Comparison of ENCODE assay signal across 9 mouse cellular contexts in the genomic region with DNA sequence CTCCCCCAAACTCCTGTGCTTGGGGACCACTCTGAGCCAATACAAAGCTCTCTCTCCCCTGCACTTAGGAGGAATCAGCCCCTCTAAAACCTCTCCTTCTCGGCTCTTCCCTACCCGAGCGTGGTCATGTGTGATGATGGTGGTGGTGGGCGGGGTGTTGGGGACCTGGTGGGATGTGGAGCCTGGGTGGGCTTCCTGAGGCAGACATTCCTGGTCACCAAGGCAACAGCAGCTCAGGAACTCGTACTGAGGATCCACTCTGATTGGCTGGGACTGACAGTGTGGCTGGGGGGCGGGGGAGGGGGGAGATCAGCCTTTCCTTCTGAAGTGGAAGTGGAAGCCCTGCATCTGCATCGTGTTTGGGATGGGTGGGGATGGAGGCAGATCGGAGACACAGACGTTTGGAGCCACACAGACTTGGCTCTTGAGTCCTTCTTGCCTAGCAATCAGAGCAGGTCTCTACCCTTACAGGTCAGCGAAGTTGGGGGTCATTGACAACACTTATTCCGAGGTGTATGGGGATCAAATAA. TPM values are rescaled to one million over a fixed set of nuclear protein-coding genes. Genes with fewer than 3 reads are reported as not detected.
DNase-seq lines count a peak whose midpoint lies in the region; ATAC-seq lines count a peak whose summit lies in the region.
"Had no signal": no experiment of that assay in that cellular context is flagged by ENCODE, and none has a peak within 500 bp of the region (broad histone marks: within the 10 kb centered on the region; RNA-seq: fewer than 3 reads in every experiment).

No protein-coding gene starts in this region.

- ATAC-seq in kidney, embryonic 14.5 days (ENCODE audit: low FRiP score, low TSS enrichment), result peak; percentile 46; the same call in 1 of the 2 replicates
- peak; percentile 75 for ATAC-seq in embryonic facial prominence, embryonic 12.5 days (ENCODE audit: insufficient number of reproducible peaks, insufficient read depth, low FRiP score, low TSS enrichment)
- peak; percentile 71 for ATAC-seq in hindbrain, embryonic 16.5 days
- peak; percentile 67 for ATAC-seq in neural tube, embryonic 12.5 days (ENCODE audit: low FRiP score, low read depth)
- ATAC-seq: activated CD4-positive, CD25-positive, alpha-beta regulatory T cell, adult 4 months had no signal

- H3K27ac ChIP-seq in kidney, embryonic 14.5 days (ENCODE audit: low read depth, low read length), result 0 out of 2 replicates have a peak overlapping the region, but pooled peaks have one; percentile 6
- peak overlapping the region; percentile 89 for H3K27ac ChIP-seq in embryonic facial prominence, embryonic 12.5 days
- peak overlapping the region; percentile 82 for H3K27ac ChIP-seq in hindbrain, embryonic 16.5 days (ENCODE audit: low read depth, low read length)
- 0 out of 2 replicates have a peak overlapping the region, but pooled peaks have one; percentile 34 for H3K27ac ChIP-seq in neural tube, embryonic 12.5 days

- H3K9ac ChIP-seq in kidney, embryonic 14.5 days (ENCODE audit: low read depth, low read length), result peak overlapping the region; percentile 7; the same call in 1 of the 2 replicates
- no peak overlapping the region for H3K9ac ChIP-seq in embryonic facial prominence, embryonic 12.5 days
- peak overlapping the region; percentile 27 for H3K9ac ChIP-seq in hindbrain, embryonic 16.5 days (ENCODE audit: low read depth, low read length)
- H3K9ac ChIP-seq in neural tube, embryonic 12.5 days, result no peak overlapping the region

- no peaks in the 10 kb centered on the region for H3K27me3 ChIP-seq in kidney, embryonic 14.5 days (ENCODE audit: control insufficient read depth, insufficient read depth, low read length)
- H3K27me3 ChIP-seq in embryonic facial prominence, embryonic 12.5 days, result no peaks in the 10 kb centered on the region
- no peaks in the 10 kb centered on the region for H3K27me3 ChIP-seq in hindbrain, embryonic 16.5 days (replicated peaks; ENCODE audit: control insufficient read depth, insufficient read depth, low read length)
- H3K27me3 ChIP-seq in neural tube, embryonic 12.5 days (replicated peaks), result no peaks in the 10 kb centered on the region

- no peak overlapping the region for H3K4me3 ChIP-seq in kidney, embryonic 14.5 days (ENCODE audit: low read length)
- H3K4me3 ChIP-seq in embryonic facial prominence, embryonic 12.5 days, result no peak overlapping the region
- peak overlapping the region; percentile 6; the same call in 1 of the 2 replicates for H3K4me3 ChIP-seq in hindbrain, embryonic 16.5 days (ENCODE audit: low read length)
- no peak overlapping the region for H3K4me3 ChIP-seq in neural tube, embryonic 12.5 days

- 15% methylated on average over 11 of the region's 11 CpGs for WGBS in kidney, embryonic 14.5 days
- WGBS in embryonic facial prominence, embryonic 12.5 days, result 7% methylated on average over 11 of the region's 11 CpGs
- WGBS in hindbrain, embryonic 16.5 days, result 8% methylated on average over 11 of the region's 11 CpGs
- 11% methylated on average over 11 of the region's 11 CpGs for WGBS in neural tube, embryonic 12.5 days

- no peaks in the 10 kb centered on the region for H3K36me3 ChIP-seq in kidney, embryonic 14.5 days (ENCODE audit: control insufficient read depth, insufficient read depth, low read length)
- H3K36me3 ChIP-seq in embryonic facial prominence, embryonic 12.5 days, result no peaks in the 10 kb centered on the region
- no peaks in the 10 kb centered on the region for H3K36me3 ChIP-seq in hindbrain, embryonic 16.5 days (ENCODE audit: control insufficient read depth, insufficient read depth, low read length)
- no peaks in the 10 kb centered on the region for H3K36me3 ChIP-seq in neural tube, embryonic 12.5 days

- H3K4me2 ChIP-seq in kidney, embryonic 14.5 days (replicated peaks; ENCODE audit: low read depth, low read length), result peak overlapping the region; percentile 10; the same call in 1 of the 2 replicates
- H3K4me2 ChIP-seq in embryonic facial prominence, embryonic 12.5 days (replicated peaks), result peak overlapping the region; percentile 37
- H3K4me2 ChIP-seq in hindbrain, embryonic 16.5 days (ENCODE audit: low read length), result peak overlapping the region; percentile 46
- peak overlapping the region; percentile 49 for H3K4me2 ChIP-seq in neural tube, embryonic 12.5 days (replicated peaks)

- no peak for DNase-seq in kidney, postnatal 25 days
- no peak for DNase-seq in thymus, postnatal 0 days (ENCODE audit: low spot score)
- DNase-seq in cerebellum, postnatal 25 days, result no peak
- DNase-seq in lung, postnatal 25 days (ENCODE audit: low spot score), result no peak

- peaks cover 35% of the 10 kb centered on the region for H3K4me1 ChIP-seq in kidney, embryonic 14.5 days (ENCODE audit: control insufficient read depth, insufficient read depth, low read length)
- H3K4me1 ChIP-seq in embryonic facial prominence, embryonic 12.5 days, result peaks cover 53% of the 10 kb centered on the region
- H3K4me1 ChIP-seq in hindbrain, embryonic 16.5 days (ENCODE audit: control insufficient read depth, insufficient read depth, low read depth, low read length), result peaks cover 40% of the 10 kb centered on the region
- peaks cover 45% of the 10 kb centered on the region for H3K4me1 ChIP-seq in neural tube, embryonic 12.5 days

- no peaks in the 10 kb centered on the region for H3K9me3 ChIP-seq in kidney, embryonic 14.5 days (ENCODE audit: control insufficient read depth, low read length)
- H3K9me3 ChIP-seq in embryonic facial prominence, embryonic 12.5 days, result no peaks in the 10 kb centered on the region
- H3K9me3 ChIP-seq in hindbrain, embryonic 16.5 days (ENCODE audit: control insufficient read depth, low read length), result no peaks in the 10 kb centered on the region
- no peaks in the 10 kb centered on the region for H3K9me3 ChIP-seq in neural tube, embryonic 12.5 days

RNA-seq across cellular contexts. Expression of gene Ece1, which starts 30.7 kb away (rescaled TPM):
- 35.0 and 69.0 TPM in 2 replicates for polyA plus RNA-seq in kidney, embryonic 14.5 days (2014; fragmentation: Nextera tagmentation; extraction: Ambion mirVana)
- polyA plus RNA-seq in embryonic facial prominence, embryonic 12.5 days (2016; fragmentation: Nextera tagmentation; extraction: Ambion mirVana), result 32.6 and 36.7 TPM in 2 replicates
- 18.5 and 29.8 TPM in 2 replicates for polyA plus RNA-seq in hindbrain, embryonic 16.5 days (2015; fragmentation: Nextera tagmentation; extraction: Ambion mirVana)
- 24.7 and 27.4 TPM in 2 replicates for polyA plus RNA-seq in neural tube, embryonic 12.5 days (2016; fragmentation: Nextera tagmentation; extraction: Ambion mirVana)
- polyA plus RNA-seq in thymus, postnatal 0 days (2015; fragmentation: Nextera tagmentation; extraction: Ambion mirVana), result 14.6 and 18.3 TPM in 2 replicates

Comparison
In these comparisons a context has a peak if more than half of its experiments do, and no peak if none do; other contexts are left out.
1. H3K27ac ChIP-seq: peak in every context shown above with its lines; median percentile 89 in embryonic facial prominence, embryonic 12.5 days; 82 in hindbrain, embryonic 16.5 days; 34 in neural tube, embryonic 12.5 days; 6 in kidney, embryonic 14.5 days.
2. H3K9ac ChIP-seq: peak in kidney, embryonic 14.5 days (single experiment) and hindbrain, embryonic 16.5 days (single experiment); none in embryonic facial prominence, embryonic 12.5 days (single experiment) and neural tube, embryonic 12.5 days (single experiment).
3. Peak in every context shown above with its lines, with median percentiles within 50 percentile points of each other: ATAC-seq and H3K4me2 ChIP-seq.